Mouse (Mus musculus) limb, embryonic 13.5 days (tissue): ENCODE measurements at regions not wholly inside any gene's neighbourhood (a gene's known extent, or its start where the extent isn't known, plus 50 kb on each side); places are given as distances from the start of the nearest gene placed in this dataset. TPM values are rescaled to one million over a fixed set of nuclear protein-coding genes. Genes with fewer than 3 reads are reported as not detected.
A peak's percentile ranks its signal among the peaks of the same experiment; 100 is the strongest.

Experiments used
- ATAC-seq: fragments of 200-750 bp; cut with Nextera tagmentation; 2 replicates; pipeline ENCODE4 v1.8.0; 2017; ENCODE audit warnings: low read depth, moderate number of reproducible peaks, moderate TSS enrichment; ENCODE audit not compliant: low FRiP score
- H3K27ac ChIP-seq: fragments of 300-500 bp; sonication (generic); 2 replicates; pipeline ENCODE4 v1.5.1; 2015; ENCODE audit warnings: inconsistent platforms, mild to moderate bottlenecking, moderate library complexity
- H3K27me3 ChIP-seq: fragments of 300-500 bp; sonication (generic); 2 replicates; pipeline ENCODE4 v1.6.1; 2015; ENCODE audit warnings: mild to moderate bottlenecking, inconsistent platforms
- H3K36me3 ChIP-seq: fragments of 300-500 bp; sonication (generic); 2 replicates; pipeline ENCODE4 v1.6.1; 2015; ENCODE audit warnings: inconsistent platforms, mild to moderate bottlenecking, moderate library complexity
- H3K4me1 ChIP-seq: fragments of 300-500 bp; sonication (generic); 2 replicates; pipeline ENCODE4 v1.6.1; 2015; ENCODE audit warnings: inconsistent platforms
- H3K4me2 ChIP-seq: fragments of 300-500 bp; sonication (generic); replicated peaks from 2 replicates; pipeline ENCODE4 v1.6.1; 2015; ENCODE audit warnings: inconsistent platforms, mild to moderate bottlenecking, moderate library complexity
- H3K4me3 ChIP-seq: fragments of 300-500 bp; sonication (generic); 2 replicates; pipeline ENCODE4 v1.5.1; 2015; ENCODE audit warnings: moderate library complexity, mild to moderate bottlenecking, inconsistent platforms
- H3K9ac ChIP-seq: fragments of 300-500 bp; sonication (generic); 2 replicates; pipeline ENCODE4 v1.6.1; 2015; ENCODE audit warnings: mild to moderate bottlenecking, inconsistent platforms
- H3K9me3 ChIP-seq: fragments of 300-500 bp; sonication (generic); 2 replicates; pipeline ENCODE4 v1.6.1; 2016; ENCODE audit warnings: inconsistent platforms
- WGBS: fragments of 180-500 bp; shearing (Covaris S2); methylation state at CpG from one replicate; pipeline ENCODE4 v1.1.7; 2015; 5-methylcytosine and 5-hydroxymethylcytosine counted together
- microRNA-seq: library from miRNA; unstranded; fragments of <30 nt; microRNA quantifications from one replicate; pipeline ENCODE4, GENCODE M21; 2016

GRCm38 (mm10) chr15:6242132-6242531 lies 57.5 kb upstream of the Dab2 start:
- no peak overlapping the region for H3K4me3 ChIP-seq
- ATAC-seq, result no peak
- H3K36me3 ChIP-seq, result no peaks in the 10 kb centered on the region
- no peak overlapping the region for H3K9ac ChIP-seq
- H3K27ac ChIP-seq, result no peak overlapping the region
- no peaks in the 10 kb centered on the region for H3K9me3 ChIP-seq
- H3K4me1 ChIP-seq, result peaks cover 17% of the 10 kb centered on the region
- no peaks in the 10 kb centered on the region for H3K27me3 ChIP-seq
- no peak overlapping the region for H3K4me2 ChIP-seq
- WGBS, result 68% methylated on average over 4 of the region's 4 CpGs

- Histone ChIP-seq H3K27me3 (no peaks in the 10 kb centered on the region), H3K36me3 (no peaks in the 10 kb centered on the region), H3K4me1 (peaks cover 3% of the 10 kb centered on the region; the same call in 1 of the 2 replicates), H3K27ac (no peak overlapping the region), H3K4me2 (no peak overlapping the region), H3K9ac (no peak overlapping the region), H3K4me3 (no peak overlapping the region), H3K9me3 (no peaks in the 10 kb centered on the region)
- no peak for ATAC-seq
- 72% methylated on average over 7 of the region's 7 CpGs for WGBS
These were observed 55.2 kb upstream of the Dab2 start for GRCm38 (mm10) chr15:6244401-6244800.

GRCm38 (mm10) chr15:6245950-6246894 lies 53.4 kb upstream of the Dab2 start:
- 62% methylated on average over 9 of the region's 9 CpGs for WGBS
- Histone ChIP-seq H3K27ac (no peak overlapping the region), H3K9ac (no peak overlapping the region), H3K4me2 (no peak overlapping the region), H3K36me3 (no peaks in the 10 kb centered on the region), H3K27me3 (no peaks in the 10 kb centered on the region), H3K9me3 (no peaks in the 10 kb centered on the region), H3K4me3 (no peak overlapping the region), H3K4me1 (peaks cover 3% of the 10 kb centered on the region; the same call in 1 of the 2 replicates)
- 0 out of 2 replicates have a peak, but pooled peaks have one; percentile 19 for ATAC-seq

- Histone ChIP-seq H3K36me3 (no peaks in the 10 kb centered on the region), H3K4me1 (peaks cover 3% of the 10 kb centered on the region; the same call in 1 of the 2 replicates), H3K9me3 (no peaks in the 10 kb centered on the region), H3K4me3 (no peak overlapping the region), H3K4me2 (no peak overlapping the region), H3K27ac (no peak overlapping the region), H3K27me3 (no peaks in the 10 kb centered on the region), H3K9ac (no peak overlapping the region)
- 82% methylated on average over 4 of the region's 4 CpGs for WGBS
- no peak for ATAC-seq
These were observed 51.1 kb upstream of the Dab2 start for GRCm38 (mm10) chr15:6248470-6248869.

Small RNA genes lying in the stretch of these regions (microRNA-seq; reads per million reads assigned to microRNA genes)
- gene Gm27760, result not detected
